Mouse (Mus musculus) ES-CJ7 (cell line): ENCODE measurements around the gene Timm8a1.

Experiments used
- DNase-seq: peaks from one replicate; pipeline ENCODE4 v3.0.0; 2011; ENCODE audit warnings: low read depth, low spot score

Gene Timm8a1

DNA sequence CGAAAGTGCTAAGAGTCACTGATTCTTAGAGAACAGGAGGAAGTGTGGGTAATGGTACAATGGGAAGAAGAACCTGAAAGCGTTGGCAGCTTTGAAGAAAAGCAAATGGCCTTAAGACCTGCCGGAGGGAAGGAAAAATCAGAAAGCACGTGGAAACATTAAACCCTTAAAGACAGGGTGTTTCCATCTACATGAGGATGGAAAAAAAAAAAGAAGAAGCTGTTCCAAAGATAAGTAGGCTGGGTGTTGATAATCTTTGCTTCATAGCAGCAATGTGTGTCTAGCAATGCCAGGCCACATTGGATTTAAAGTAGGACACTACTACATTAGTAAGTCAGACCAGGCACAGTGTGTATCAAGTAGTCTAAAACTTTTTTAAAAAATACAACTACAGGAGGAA lies 16.4 kb downstream of the Timm8a1 start:
- no peak for DNase-seq

- no peak for DNase-seq
These were observed 17.9 kb downstream of the Timm8a1 start for GRCm38 (mm10) chrX:134523772-134524171.

GRCm38 (mm10) chrX:134509473-134509872 lies 32.2 kb downstream of the Timm8a1 start:
- DNase-seq = peak; percentile 7

- peak; percentile 3 for DNase-seq
These were observed 33.7 kb downstream of the Timm8a1 start for GRCm38 (mm10) chrX:134507977-134508376.

DNA sequence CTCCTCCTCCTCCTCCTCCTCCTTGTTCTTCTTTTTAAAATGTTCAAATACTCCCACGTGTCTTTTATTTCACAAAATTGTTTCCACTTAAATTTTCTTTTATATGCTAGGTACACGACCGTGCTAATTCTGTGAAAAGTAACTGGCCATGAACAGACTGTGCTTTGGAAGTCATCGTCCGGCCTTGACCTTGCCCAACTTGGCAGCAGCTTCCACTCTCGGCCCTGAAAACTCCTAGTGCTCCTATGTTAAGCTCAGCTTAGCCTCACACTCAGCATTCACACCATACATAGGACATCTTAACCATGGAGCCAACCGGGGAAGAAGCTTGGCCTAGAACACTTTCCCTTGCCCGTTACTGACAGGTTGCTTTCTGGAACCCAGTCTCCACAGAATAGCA lies 41.0 kb downstream of the Timm8a1 start:
- DNase-seq = no peak
